Mouse (Mus musculus) liver (tissue): Measurements from ENCODE around the gene Pon1.
"Not testable (repeated sequence)": the region's sequence is repeated elsewhere in the genome, so short reads cannot be mapped to it uniquely, and the experiment has no call there.

ENCODE experiments used
- DNase-seq: peaks from one replicate; pipeline ENCODE4 v3.0.0-alpha.2; 2020; ENCODE audit warnings: mixed read lengths

Gene Pon1

GRCm38 (mm10) chr6:5193693-5194092 lies at the start of gene Pon1:
Gene Pon1 (minus strand): TSS chr6:5193946.
- DNase-seq = no peak

- DNase-seq = no peak
Observed at GRCm38 (mm10) chr6:5238799-5239198, 45.1 kb upstream of the Pon1 start.

DNA sequence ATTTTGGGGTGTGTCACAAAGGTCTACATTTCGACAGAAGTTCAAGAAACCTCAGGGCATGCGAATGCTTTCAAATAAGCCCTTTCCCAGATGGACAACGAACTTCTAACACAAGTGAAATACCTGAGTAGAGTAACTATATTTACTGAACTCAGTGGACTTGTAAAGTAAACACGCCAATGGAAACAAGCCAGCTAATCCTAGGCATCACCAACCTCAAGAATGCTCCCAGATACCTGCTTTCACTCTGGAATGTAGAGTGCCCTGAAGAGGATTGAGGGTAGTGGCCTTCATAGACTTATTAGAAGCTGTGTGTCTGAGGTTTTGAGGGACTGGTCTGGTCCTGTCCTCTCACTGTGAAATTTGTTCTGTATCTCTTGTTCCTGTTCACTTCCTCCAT lies 43.8 kb upstream of the Pon1 start:
- DNase-seq = no peak

- DNase-seq = no peak
Observed at GRCm38 (mm10) chr6:5236843-5237371, 43.2 kb upstream of the Pon1 start.

DNA sequence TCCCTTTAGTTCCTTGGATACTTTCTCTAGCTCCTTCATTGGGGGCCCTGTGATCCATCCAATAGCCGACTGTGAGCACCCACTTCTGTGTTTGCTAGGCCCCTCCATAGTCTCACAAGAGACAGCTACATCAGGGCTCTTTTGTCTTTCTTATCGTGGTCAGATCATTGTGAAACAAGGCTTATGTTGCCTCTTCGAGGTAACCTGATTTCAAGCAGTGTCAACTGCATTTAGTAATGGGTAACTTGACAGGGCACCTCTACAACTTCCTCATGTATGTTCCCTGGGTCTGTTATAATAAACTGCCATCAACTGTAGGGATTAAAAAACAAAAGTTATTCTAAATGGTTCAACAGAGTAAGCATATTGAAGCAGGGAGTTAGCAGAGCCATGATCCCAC lies 40.8 kb upstream of the Pon1 start:
- DNase-seq = no peak

DNA sequence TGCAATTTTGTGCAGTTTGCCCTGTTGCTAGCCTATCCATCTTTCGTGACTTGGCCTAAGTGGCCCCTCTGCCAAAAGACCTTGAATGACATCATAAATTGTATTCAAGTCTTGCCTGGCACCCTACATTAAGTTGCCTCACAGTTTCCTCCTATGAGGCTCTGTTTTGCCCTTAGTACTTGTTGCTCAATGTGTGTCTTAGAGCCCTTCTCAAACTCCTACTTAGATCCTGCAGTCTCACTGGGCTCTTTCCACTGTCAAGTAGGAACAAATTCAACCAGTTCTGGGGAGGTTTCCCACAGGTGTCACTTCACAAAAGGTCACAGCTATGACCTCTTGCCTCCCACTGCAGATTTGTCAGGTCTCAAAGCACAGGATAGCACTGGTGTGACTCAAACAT lies 40.1 kb upstream of the Pon1 start:
- DNase-seq = no peak

DNA sequence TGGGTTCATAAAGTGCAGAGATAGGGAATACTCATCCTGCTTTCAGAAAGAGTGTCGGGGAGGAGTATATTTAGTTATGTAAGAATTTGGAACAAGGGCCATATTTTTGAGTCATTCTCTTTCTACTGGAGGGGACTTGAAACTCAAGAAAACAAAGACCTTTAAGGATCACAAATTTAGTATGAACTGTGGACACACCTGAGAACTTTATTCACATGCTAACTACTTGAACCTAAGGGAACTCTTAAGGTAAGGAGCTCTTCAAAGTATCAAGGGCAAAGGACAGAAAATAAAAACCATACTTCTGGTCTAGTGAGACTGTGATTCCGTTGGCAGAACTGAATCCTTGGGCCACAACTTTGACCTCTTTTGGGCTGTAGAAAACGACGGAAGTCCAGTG lies 38.3 kb upstream of the Pon1 start:
- no peak for DNase-seq

GRCm38 (mm10) chr6:5230261-5230660 lies 36.5 kb upstream of the Pon1 start:
- no peak for DNase-seq

- DNase-seq = not testable (repeated sequence)
Observed at GRCm38 (mm10) chr6:5223551-5223950, 29.8 kb upstream of the Pon1 start.

DNA sequence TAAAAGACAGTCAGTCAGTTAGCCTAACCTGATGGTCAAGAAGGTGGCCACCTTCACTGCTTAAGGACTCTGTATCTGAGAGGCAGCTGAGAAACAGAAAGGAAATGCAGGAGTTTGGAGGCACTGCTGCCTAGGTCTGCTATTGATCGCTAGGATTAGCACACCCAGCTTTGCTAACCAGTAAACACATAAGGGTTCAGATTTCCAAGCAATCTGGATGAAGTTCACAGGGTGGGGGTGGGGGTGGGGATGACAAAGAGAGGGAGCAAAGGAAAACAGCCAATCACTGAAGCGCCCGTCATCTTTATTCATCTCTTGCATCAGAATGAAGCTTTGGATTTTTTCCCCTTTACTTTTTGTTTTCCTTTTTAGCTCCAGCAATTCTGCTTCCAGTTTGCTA lies 28.3 kb upstream of the Pon1 start:
- DNase-seq = peak; percentile 36

GRCm38 (mm10) chr6:5218190-5218589 lies 24.4 kb upstream of the Pon1 start:
- peak; percentile 48 for DNase-seq

DNA sequence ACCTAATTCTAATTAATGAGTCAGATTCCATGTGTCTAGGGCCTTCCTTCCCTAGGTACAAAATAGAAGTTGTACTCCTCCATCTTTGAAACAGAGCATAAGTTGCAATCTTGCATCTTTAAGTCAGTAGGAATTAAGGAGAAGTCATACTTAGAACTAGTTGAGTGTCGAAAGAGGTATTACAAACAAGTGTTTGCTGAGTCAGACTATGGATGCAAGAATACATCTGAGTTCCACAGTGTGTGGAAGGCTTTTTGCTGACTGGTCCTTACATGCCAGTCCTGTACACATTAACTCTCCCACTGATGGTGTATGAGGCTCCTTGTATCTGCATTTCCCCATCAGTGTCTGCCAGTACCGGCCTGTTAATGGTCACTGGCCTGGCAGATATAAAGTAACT lies 14.1 kb upstream of the Pon1 start:
- no peak for DNase-seq

GRCm38 (mm10) chr6:5199916-5200315 lies 6.2 kb upstream of the Pon1 start:
- no peak for DNase-seq

GRCm38 (mm10) chr6:5199376-5199905 lies 5.7 kb upstream of the Pon1 start:
- DNase-seq = no peak

DNA sequence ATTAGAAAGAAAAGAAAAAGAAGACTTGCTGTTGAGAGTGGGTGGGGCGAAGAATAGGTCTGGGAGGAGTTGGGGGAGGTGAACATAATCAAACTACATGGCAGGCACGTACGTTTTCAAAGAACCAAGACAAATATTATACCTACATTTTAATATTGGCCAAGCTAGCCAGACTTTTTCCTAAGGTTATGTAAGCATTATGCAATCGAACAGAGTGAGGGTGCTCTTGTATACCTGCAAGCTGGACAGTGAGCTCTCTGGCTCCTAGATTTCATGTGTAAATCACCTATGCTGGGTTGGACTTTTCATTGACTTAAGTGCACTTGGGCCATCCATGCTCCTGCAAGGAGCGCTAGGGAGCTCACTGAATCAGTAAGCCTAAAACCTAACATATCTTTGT lies 4.8 kb upstream of the Pon1 start:
- DNase-seq = no peak

GRCm38 (mm10) chr6:5190761-5191160 lies 3.0 kb downstream of the Pon1 start:
- DNase-seq = no peak

DNA sequence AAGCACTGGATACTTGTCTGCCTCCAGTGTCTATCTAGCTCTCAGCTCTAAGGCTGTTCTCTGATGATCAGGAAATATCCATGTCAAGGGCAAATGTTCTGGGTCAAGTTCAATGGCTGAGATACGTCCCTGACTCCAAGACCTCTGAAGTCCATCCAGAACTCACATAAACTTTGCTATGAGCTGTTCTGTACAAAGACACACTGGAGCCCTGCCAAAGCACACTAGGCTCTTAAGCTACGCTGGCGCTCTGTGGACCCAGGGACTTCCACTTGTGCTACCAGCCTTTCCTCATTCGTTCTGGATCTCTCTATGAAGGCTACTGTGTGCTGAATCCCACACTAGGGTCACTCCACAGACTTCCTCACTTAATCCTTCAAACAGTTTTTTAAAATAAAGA lies 4.2 kb downstream of the Pon1 start:
- no peak for DNase-seq

DNA sequence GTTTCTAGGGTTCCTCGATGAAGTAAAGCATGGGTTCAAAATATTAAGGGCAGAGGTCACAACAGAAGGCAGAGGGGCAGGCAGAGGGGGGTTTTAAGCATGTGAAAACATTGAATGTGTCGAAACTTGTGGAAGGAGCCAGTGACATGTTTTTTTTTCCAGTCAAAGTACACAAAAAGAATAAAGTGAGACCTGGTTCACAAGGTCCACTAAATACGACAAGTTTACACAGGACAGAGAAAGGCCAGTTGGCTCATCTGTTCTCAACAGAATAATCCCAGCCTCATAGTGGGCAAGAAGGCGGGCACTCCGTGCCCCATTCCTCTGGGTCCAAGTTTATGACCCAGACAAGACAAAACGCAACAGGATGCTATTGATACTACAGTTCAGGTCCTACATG lies 4.8 kb downstream of the Pon1 start:
- DNase-seq = no peak

GRCm38 (mm10) chr6:5188036-5188435 lies 5.7 kb downstream of the Pon1 start:
- DNase-seq = no peak

- DNase-seq = no peak
Observed at GRCm38 (mm10) chr6:5187586-5187985, 6.2 kb downstream of the Pon1 start.

- DNase-seq = peak; percentile 66
Observed at GRCm38 (mm10) chr6:5186229-5186950, 7.4 kb downstream of the Pon1 start.

- DNase-seq = no peak
Observed at GRCm38 (mm10) chr6:5180645-5181044, 13.1 kb downstream of the Pon1 start.

DNA sequence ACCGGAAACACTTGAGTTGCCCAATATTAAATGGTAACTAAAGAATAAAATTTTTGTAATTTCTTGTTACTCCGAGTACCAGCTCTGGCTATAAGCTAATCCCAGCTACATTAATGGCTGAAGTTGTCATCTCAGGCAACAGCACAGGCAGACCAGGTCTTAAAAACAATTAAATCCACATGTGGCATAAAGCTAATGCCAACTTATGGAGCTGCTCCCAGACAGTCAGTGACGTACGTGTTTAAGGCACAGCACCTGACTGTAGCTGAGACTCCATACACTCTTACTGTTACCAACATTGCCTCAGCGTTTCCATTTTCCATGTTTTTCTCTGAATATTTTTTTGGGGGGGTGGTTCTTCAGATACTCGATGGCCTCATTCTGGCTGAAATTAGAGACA lies 14.6 kb downstream of the Pon1 start:
- no peak for DNase-seq

DNA sequence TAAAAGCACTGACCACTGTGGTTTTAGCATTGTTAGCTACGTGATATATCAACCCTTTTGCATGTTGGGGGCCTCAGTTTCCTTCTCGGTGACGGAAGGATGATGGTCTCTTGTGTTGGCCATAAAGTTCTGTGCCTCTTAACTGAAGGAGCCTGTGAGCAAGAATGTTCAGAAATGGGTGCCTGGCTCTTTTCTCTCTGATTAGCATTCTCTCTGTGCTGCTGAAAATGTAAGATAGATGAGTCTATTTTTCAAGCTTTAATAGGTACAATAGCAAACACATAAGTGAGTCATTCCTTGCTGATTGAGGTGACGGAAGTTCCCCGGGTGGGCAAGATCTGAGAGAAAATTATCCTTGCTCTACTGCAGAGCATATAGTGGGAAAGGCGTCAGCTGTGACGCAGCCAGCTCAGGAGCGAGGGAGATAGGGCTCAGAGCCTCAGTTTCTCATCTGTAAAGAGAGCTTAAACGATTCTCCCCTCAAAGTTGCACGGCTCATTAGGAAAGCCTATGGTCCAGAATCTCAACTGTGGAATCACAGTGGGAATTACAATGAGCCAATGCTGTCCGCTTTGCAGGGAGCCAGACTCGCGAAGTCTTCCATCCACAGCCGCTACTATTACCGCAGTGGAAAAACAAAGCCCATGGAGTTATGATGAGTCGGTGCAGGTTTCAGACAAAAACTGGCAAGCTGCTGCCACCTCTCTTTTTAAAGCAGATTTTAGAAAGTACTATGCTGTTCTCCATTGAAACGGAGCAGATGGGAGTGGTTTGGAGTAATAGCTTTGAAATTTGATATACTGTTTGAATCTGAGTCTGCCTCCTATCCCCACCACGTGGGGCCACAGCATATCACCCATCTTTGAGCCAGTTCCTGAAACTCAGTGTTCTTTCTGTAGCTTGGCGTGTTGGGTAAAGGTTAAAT lies 15.5 kb downstream of the Pon1 start:
- DNase-seq = no peak
